Comparison of ENCODE assay signal across 8 mouse cellular contexts in the genomic region with DNA sequence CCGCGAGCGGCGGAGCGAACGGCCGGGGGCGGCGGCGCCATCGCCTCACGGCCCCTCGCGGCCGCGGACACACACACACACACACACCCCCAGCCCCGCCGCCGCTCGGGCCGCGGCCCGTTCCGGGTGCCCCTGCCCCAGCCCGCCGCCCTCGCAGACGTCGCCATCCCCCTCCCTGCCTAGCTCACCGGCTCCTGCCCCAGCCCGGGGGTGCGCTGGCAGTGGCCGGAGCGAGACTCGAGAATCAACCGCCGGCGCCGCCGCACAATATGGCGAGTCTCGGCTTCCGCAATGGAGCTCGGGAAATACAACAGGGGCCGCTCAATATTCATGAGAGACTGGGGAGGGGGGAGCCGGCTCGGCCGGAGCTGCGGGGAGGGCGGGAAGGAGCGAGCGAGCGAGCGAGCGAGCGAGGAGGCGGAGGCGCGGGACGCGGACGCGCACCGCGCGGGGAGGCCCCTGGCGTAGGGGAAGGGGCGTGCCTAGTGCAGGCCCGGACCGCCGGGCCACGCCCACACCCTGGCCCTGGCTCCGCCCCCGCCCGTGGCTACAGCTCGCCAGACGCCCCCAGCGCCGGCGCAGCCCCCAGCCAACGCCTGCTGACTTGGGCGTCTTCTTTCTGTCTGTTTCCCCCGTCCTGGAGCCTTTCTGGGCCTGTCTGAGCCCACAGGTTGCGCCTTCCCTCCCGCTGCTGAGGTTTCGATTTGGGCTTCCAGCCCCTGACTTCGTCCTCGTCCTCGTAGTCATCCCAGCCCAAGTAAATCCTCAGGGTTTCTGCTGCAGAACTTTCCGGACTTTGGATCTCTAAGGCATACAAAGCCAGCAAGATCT. TPM values are rescaled to one million over a fixed set of nuclear protein-coding genes. Genes with fewer than 3 reads are reported as not detected.
DNase-seq lines count a peak whose midpoint lies in the region; ATAC-seq lines count a peak whose summit lies in the region.

A gene (minus strand): TSS at position 425 of the 831 bp plus-strand sequence.

- H3K4me2 ChIP-seq in intestine, embryonic 14.5 days (ENCODE audit: low read length) = peak within 1 kb of the TSS; percentile 58

- peak within 1 kb of the TSS; percentile 96 for H3K9ac ChIP-seq in intestine, embryonic 14.5 days (ENCODE audit: low read length)

- intact Hi-C loops in left cerebral cortex, postnatal 14 days (cut with DNase I) = no loop called here

- H3K27ac ChIP-seq in intestine, embryonic 14.5 days (ENCODE audit: low read depth) = peak within 1 kb of the TSS; percentile 98

- H3K36me3 ChIP-seq in intestine, embryonic 14.5 days (ENCODE audit: control insufficient read depth, insufficient read depth, low read length) = no peaks in the 10 kb centered on the region

- H3K9me3 ChIP-seq in intestine, embryonic 14.5 days (ENCODE audit: control insufficient read depth, low read length) = no peaks in the 10 kb centered on the region

- peaks cover 11% of the 10 kb centered on the region for H3K4me1 ChIP-seq in intestine, embryonic 14.5 days (replicated peaks; ENCODE audit: control insufficient read depth, insufficient read depth, low read length)

- peak; percentile 96 to 98 for DNase-seq in adrenal gland, adult (ENCODE audit: inconsistent age in 2 of 2, low spot score in 1 of 2)
- peak; percentile 96 for DNase-seq in embryo, embryonic 10.5 days (ENCODE audit: low spot score)
- DNase-seq in gastrocnemius, postnatal 25 days = peak; percentile 96
- peak; percentile 95 for DNase-seq in intestine, embryonic 14.5 days (ENCODE audit: low spot score)
- DNase-seq in left cerebral cortex, postnatal 14 days (ENCODE audit: low spot score in 2 of 2) = peak; percentile 82 to 84
- peak; percentile 96 for DNase-seq in mesoderm, embryonic 11.5 days (ENCODE audit: low read depth, low spot score)
- peak; percentile 80 to 86 for DNase-seq in right cerebral cortex, postnatal 36 days (ENCODE audit: low spot score in 2 of 2)
- DNase-seq in yolk sac, embryonic 10.5 days (ENCODE audit: low spot score) = peak; percentile 96

- WGBS in intestine, embryonic 14.5 days = under 1% methylated on average over 53 of the region's 90 CpGs

- H3K27me3 ChIP-seq in intestine, embryonic 14.5 days (replicated peaks; ENCODE audit: control insufficient read depth, insufficient read depth, low read length) = no peaks in the 10 kb centered on the region

- peak within 1 kb of the TSS; percentile 53 for H3K4me3 ChIP-seq in intestine, embryonic 14.5 days (ENCODE audit: low read depth, low read length)

- peak; percentile 96 for ATAC-seq in intestine, embryonic 14.5 days (replicated peaks; ENCODE audit: low FRiP score, low TSS enrichment, low read depth)

RNA-seq across cellular contexts. Expression of the gene that starts here (rescaled TPM):
- total RNA-seq in gastrocnemius, postnatal 25 days (2021) = 10 to 100 TPM; 10.4 to 13.5 TPM
- polyA plus RNA-seq in intestine, embryonic 14.5 days (2014; fragmentation: Nextera tagmentation; extraction: Ambion mirVana) = 68.4 and 85.0 TPM in 2 replicates
- 10 to 100 TPM; 33.3 to 35.6 TPM for total RNA-seq in left cerebral cortex, postnatal 14 days (2021)

Comparison
In these comparisons a context has a peak if more than half of its experiments do, and no peak if none do; other contexts are left out.
1. Peak in every context shown above with its lines: DNase-seq, ATAC-seq, H3K4me3 ChIP-seq and H3K27ac ChIP-seq.